Mouse (Mus musculus) retina, adult 2 months (tissue): ENCODE measurements around the gene Emilin2.

Experiments
- DNase-seq: peaks from one replicate; pipeline ENCODE4 v3.0.0-alpha.2; 2012; ENCODE audit warnings: low read depth, low spot score

The Emilin2 gene

DNA sequence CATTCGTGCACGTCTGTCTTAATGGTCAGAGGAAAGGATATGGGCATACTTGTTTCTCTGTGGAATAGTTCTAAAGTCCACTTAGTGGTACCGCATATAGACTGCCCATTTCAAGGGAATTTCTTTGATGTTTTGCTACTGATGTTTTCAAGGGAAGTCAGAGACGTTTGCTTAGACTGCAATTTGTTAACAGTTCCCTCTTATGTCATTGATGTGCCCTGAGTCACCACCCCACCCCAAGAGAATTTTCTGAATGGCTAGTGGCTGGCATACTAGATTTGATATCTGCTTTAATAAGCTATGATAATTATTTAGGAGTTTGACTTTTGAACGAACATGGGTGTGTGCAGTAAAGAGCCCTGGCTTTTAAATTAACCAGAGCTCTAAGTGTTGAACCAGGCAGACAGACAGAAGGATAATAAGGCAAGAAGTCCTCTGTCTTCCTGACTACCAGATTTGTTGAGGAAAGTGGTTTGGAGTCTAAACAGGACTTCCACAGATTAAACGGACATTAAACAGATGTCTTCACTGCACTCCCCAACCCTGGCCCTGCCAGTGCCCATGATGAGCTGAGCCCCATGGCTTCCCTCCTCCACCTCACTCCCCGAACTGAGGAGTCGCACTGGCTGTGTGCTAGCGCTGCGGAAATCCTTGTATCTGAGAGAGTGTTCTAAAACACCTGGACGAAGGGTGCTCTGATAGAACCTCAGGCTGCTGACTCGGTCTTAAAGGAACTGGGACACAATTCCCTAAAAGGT lies 105.5 kb downstream of the Emilin2 start:
- DNase-seq, result no peak

DNA sequence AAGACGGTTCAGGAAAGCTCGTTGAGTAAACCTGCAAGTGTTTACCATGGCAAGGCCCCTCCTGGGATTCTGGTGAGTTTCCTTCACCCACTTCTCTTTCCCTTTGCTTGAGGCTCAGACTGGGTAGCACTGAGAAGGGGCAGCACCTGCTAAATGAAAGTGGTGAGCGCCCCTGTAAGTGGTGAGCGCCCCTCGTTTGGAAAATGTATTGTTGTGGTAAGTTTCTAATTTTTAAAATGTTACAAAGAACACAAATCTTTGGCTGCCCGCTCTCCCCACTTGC lies 107.0 kb downstream of the Emilin2 start:
- DNase-seq, result no peak

DNA sequence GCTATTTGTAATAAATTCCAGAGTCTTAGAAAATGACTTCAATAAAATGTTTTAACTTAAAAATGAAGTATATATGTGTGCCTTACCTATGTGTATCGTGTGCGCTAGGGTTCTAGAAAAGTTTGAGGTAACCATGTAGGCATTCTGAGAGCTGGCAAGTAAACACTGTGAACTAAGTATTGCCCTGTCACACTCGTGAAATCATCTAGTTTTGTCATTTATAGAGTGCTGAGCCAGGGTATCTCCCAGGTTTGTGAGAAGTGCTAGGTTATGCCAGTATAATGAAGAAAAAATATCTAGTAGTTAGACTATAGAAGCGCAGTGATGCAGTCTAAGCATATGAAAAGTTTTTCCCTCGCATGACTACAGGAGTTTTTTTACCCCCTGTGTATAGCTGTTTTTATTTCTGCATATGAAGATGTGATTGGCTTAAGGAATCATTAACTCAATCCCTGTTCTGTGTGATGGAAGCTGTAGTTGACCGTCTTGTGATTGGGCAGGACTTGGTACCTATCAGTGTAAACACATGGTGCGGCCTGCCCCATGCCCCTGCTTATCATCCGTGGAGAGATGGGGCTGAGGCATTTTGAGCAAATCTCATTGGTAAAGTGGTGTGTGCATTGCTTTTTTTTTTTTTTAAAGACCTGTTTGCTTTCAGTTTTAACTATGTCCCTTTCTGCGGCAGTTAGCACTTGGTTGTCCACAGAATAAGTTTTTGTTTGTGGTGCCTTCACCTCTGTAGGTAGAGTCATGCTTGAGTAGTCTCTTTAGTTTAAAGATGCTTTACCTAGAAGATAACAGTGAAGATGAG lies 107.6 kb downstream of the Emilin2 start:
- no peak for DNase-seq
